Mouse (Mus musculus) neural tube, embryonic 13.5 days (tissue): ENCODE measurements around the gene Cpxm2. TPM values are rescaled to one million over a fixed set of nuclear protein-coding genes. Genes with fewer than 3 reads are reported as not detected.
A peak's percentile ranks its signal among the peaks of the same experiment; 100 is the strongest.

Experiments used
- ATAC-seq: fragments of 200-750 bp; cut with Nextera tagmentation; 2 replicates; pipeline ENCODE4 v1.8.0; 2017; ENCODE audit warnings: low read depth, mild to moderate bottlenecking, moderate TSS enrichment, moderate library complexity
- H3K27ac ChIP-seq: fragments of 300-500 bp; sonication (generic); replicated peaks from 2 replicates; pipeline ENCODE4 v1.5.1; 2015; ENCODE audit warnings: moderate library complexity, mild to moderate bottlenecking, inconsistent platforms
- H3K27me3 ChIP-seq: fragments of 300-500 bp; sonication (generic); 2 replicates; pipeline ENCODE4 v1.6.1; 2015; ENCODE audit warnings: mild to moderate bottlenecking, inconsistent platforms
- H3K36me3 ChIP-seq: fragments of 300-500 bp; sonication (generic); 2 replicates; pipeline ENCODE4 v1.6.1; 2015; ENCODE audit warnings: mild to moderate bottlenecking, inconsistent platforms
- H3K4me1 ChIP-seq: fragments of 300-500 bp; sonication (generic); replicated peaks from 2 replicates; pipeline ENCODE4 v1.6.1; 2015; ENCODE audit warnings: inconsistent platforms
- H3K4me2 ChIP-seq: fragments of 300-500 bp; sonication (generic); 2 replicates; pipeline ENCODE4 v1.6.1; 2015; ENCODE audit warnings: inconsistent platforms, mild to moderate bottlenecking, moderate library complexity
- H3K4me3 ChIP-seq: fragments of 300-500 bp; sonication (generic); 2 replicates; pipeline ENCODE4 v1.5.1; 2015; ENCODE audit warnings: mild to moderate bottlenecking, inconsistent platforms
- H3K9ac ChIP-seq: fragments of 300-500 bp; sonication (generic); 2 replicates; pipeline ENCODE4 v1.6.1; 2015; ENCODE audit warnings: moderate library complexity, mild to moderate bottlenecking, inconsistent platforms
- H3K9me3 ChIP-seq: fragments of 300-500 bp; sonication (generic); 2 replicates; pipeline ENCODE4 v1.6.1; 2016; ENCODE audit warnings: inconsistent platforms
- WGBS: fragments of 180-500 bp; shearing (Covaris S2); methylation state at CpG from one replicate; pipeline ENCODE4 v1.1.7; 2015; 5-methylcytosine and 5-hydroxymethylcytosine counted together
- polyA plus RNA-seq: library from polyadenylated mRNA; unstranded; fragments of >200 nt; fragmentation: Nextera tagmentation; extraction: Ambion mirVana; gene quantifications from 2 replicates; pipeline ENCODE4 v1.2.1, GENCODE M21; 2015

Cpxm2 gene
- polyA plus RNA-seq, 1 experiment from 2014 or later, result 1.1 TPM

- Histone ChIP-seq H3K36me3 (no peaks in the 10 kb centered on the region), H3K4me1 (no peaks in the 10 kb centered on the region), H3K9ac (no peak overlapping the region), H3K4me3 (no peak overlapping the region), H3K4me2 (no peak overlapping the region), H3K27me3 (no peaks in the 10 kb centered on the region), H3K9me3 (no peaks in the 10 kb centered on the region), H3K27ac (no peak overlapping the region)
- no peak for ATAC-seq
- 91% methylated on average over 6 of the region's 6 CpGs for WGBS
Observed at GRCm38 (mm10) chr7:132070877-132071625, 83.5 kb downstream of the Cpxm2 start.

- H3K36me3 ChIP-seq, result no peaks in the 10 kb centered on the region
- no peak overlapping the region for H3K9ac ChIP-seq
- H3K4me2 ChIP-seq, result no peak overlapping the region
- ATAC-seq, result no peak
- WGBS, result 88% methylated on average over 5 of the region's 5 CpGs
- no peaks in the 10 kb centered on the region for H3K9me3 ChIP-seq
- no peaks in the 10 kb centered on the region for H3K4me1 ChIP-seq
- H3K27me3 ChIP-seq, result no peaks in the 10 kb centered on the region
- H3K4me3 ChIP-seq, result no peak overlapping the region
- H3K27ac ChIP-seq, result no peak overlapping the region
Observed at GRCm38 (mm10) chr7:132067951-132068350, 86.6 kb downstream of the Cpxm2 start.

- Histone ChIP-seq H3K9me3 (no peaks in the 10 kb centered on the region), H3K4me3 (no peak overlapping the region), H3K27ac (no peak overlapping the region), H3K36me3 (no peaks in the 10 kb centered on the region), H3K4me1 (no peaks in the 10 kb centered on the region), H3K9ac (no peak overlapping the region), H3K4me2 (no peak overlapping the region), H3K27me3 (no peaks in the 10 kb centered on the region)
- WGBS, result 87% methylated on average over 5 of the region's 5 CpGs
- no peak for ATAC-seq
Observed at GRCm38 (mm10) chr7:132067511-132067910, 87.0 kb downstream of the Cpxm2 start.

GRCm38 (mm10) chr7:132060116-132060515 is 94.4 kb downstream of the Cpxm2 start:
- Histone ChIP-seq H3K4me1 (peaks cover 18% of the 10 kb centered on the region), H3K36me3 (no peaks in the 10 kb centered on the region), H3K27ac (no peak overlapping the region), H3K4me2 (no peak overlapping the region), H3K9ac (no peak overlapping the region), H3K27me3 (no peaks in the 10 kb centered on the region), H3K9me3 (no peaks in the 10 kb centered on the region), H3K4me3 (no peak overlapping the region)
- 87% methylated on average over 7 of the region's 7 CpGs for WGBS
- no peak for ATAC-seq

- Histone ChIP-seq H3K4me3 (no peak overlapping the region), H3K9ac (no peak overlapping the region), H3K27ac (peak overlapping the region; percentile 49; the same call in 1 of the 2 replicates), H3K4me2 (no peak overlapping the region), H3K36me3 (no peaks in the 10 kb centered on the region), H3K27me3 (no peaks in the 10 kb centered on the region), H3K4me1 (peaks cover 18% of the 10 kb centered on the region), H3K9me3 (no peaks in the 10 kb centered on the region)
- peak; percentile 61; the same call in 1 of the 2 replicates for ATAC-seq
- WGBS, result 45% methylated on average over 7 of the region's 7 CpGs
Observed at GRCm38 (mm10) chr7:132056565-132056964, 98.0 kb downstream of the Cpxm2 start.

GRCm38 (mm10) chr7:132046662-132047061 is 107.9 kb downstream of the Cpxm2 start:
- no peak overlapping the region for H3K4me3 ChIP-seq
- no peak overlapping the region for H3K9ac ChIP-seq
- H3K27me3 ChIP-seq, result no peaks in the 10 kb centered on the region
- H3K4me2 ChIP-seq, result no peak overlapping the region
- H3K9me3 ChIP-seq, result no peaks in the 10 kb centered on the region
- H3K27ac ChIP-seq, result no peak overlapping the region
- WGBS, result 33% methylated on average over 4 of the region's 4 CpGs
- H3K36me3 ChIP-seq, result no peaks in the 10 kb centered on the region
- H3K4me1 ChIP-seq, result peaks cover 53% of the 10 kb centered on the region
- ATAC-seq, result peak; percentile 72; the same call in 1 of the 2 replicates

GRCm38 (mm10) chr7:132031940-132032531 is 122.5 kb downstream of the Cpxm2 start:
- peaks cover 16% of the 10 kb centered on the region for H3K4me1 ChIP-seq
- H3K27ac ChIP-seq, result no peak overlapping the region
- H3K27me3 ChIP-seq, result no peaks in the 10 kb centered on the region
- no peak overlapping the region for H3K4me3 ChIP-seq
- 4% methylated on average over 6 of the region's 6 CpGs for WGBS
- no peak overlapping the region for H3K4me2 ChIP-seq
- no peak for ATAC-seq
- H3K9ac ChIP-seq, result no peak overlapping the region
- H3K9me3 ChIP-seq, result no peaks in the 10 kb centered on the region
- no peaks in the 10 kb centered on the region for H3K36me3 ChIP-seq

- Histone ChIP-seq H3K4me3 (no peak overlapping the region), H3K4me2 (no peak overlapping the region), H3K27ac (no peak overlapping the region), H3K9me3 (no peaks in the 10 kb centered on the region), H3K4me1 (peaks cover 5% of the 10 kb centered on the region; the same call in 1 of the 2 replicates), H3K27me3 (no peaks in the 10 kb centered on the region), H3K9ac (no peak overlapping the region), H3K36me3 (no peaks in the 10 kb centered on the region)
- ATAC-seq, result no peak
- 79% methylated on average over 6 of the region's 6 CpGs for WGBS
Observed at GRCm38 (mm10) chr7:132026671-132027070, 127.9 kb downstream of the Cpxm2 start.

- Histone ChIP-seq H3K36me3 (no peaks in the 10 kb centered on the region), H3K9me3 (no peaks in the 10 kb centered on the region), H3K4me3 (no peak overlapping the region), H3K4me2 (no peak overlapping the region), H3K27me3 (no peaks in the 10 kb centered on the region), H3K27ac (no peak overlapping the region), H3K9ac (no peak overlapping the region), H3K4me1 (no peaks in the 10 kb centered on the region)
- 65% methylated on average over 6 of the region's 6 CpGs for WGBS
- no peak for ATAC-seq
Observed at GRCm38 (mm10) chr7:132025591-132025990, 128.9 kb downstream of the Cpxm2 start.

- no peak for ATAC-seq
- Histone ChIP-seq H3K9me3 (no peaks in the 10 kb centered on the region), H3K36me3 (no peaks in the 10 kb centered on the region), H3K27ac (no peak overlapping the region), H3K9ac (no peak overlapping the region), H3K27me3 (no peaks in the 10 kb centered on the region), H3K4me1 (peaks cover 20% of the 10 kb centered on the region), H3K4me3 (no peak overlapping the region), H3K4me2 (no peak overlapping the region)
- WGBS, result 65% methylated on average over 3 of the region's 3 CpGs
Observed at GRCm38 (mm10) chr7:132015933-132016332, 138.6 kb downstream of the Cpxm2 start.

- Histone ChIP-seq H3K9me3 (no peaks in the 10 kb centered on the region), H3K27ac (no peak overlapping the region), H3K36me3 (no peaks in the 10 kb centered on the region), H3K4me2 (no peak overlapping the region), H3K4me3 (no peak overlapping the region), H3K27me3 (no peaks in the 10 kb centered on the region), H3K9ac (no peak overlapping the region), H3K4me1 (peaks cover 20% of the 10 kb centered on the region)
- ATAC-seq, result no peak
- 18% methylated on average over 3 of the region's 3 CpGs for WGBS
Observed at GRCm38 (mm10) chr7:132015193-132015592, 139.3 kb downstream of the Cpxm2 start.

- 0 out of 2 replicates have a peak overlapping the region, but pooled peaks have one; percentile 14 for H3K27ac ChIP-seq
- no peaks in the 10 kb centered on the region for H3K36me3 ChIP-seq
- H3K9me3 ChIP-seq, result no peaks in the 10 kb centered on the region
- no peak for ATAC-seq
- no peak overlapping the region for H3K4me2 ChIP-seq
- peaks cover 20% of the 10 kb centered on the region for H3K4me1 ChIP-seq
- no peaks in the 10 kb centered on the region for H3K27me3 ChIP-seq
- 72% methylated on average over 5 of the region's 5 CpGs for WGBS
- H3K9ac ChIP-seq, result no peak overlapping the region
- no peak overlapping the region for H3K4me3 ChIP-seq
Observed at GRCm38 (mm10) chr7:132013970-132014369, 140.6 kb downstream of the Cpxm2 start.
